Mouse (Mus musculus) fat pad, adult 2 months (tissue): ENCODE measurements around the gene Wbp1l.

Experiments used
- DNase-seq: peaks from one replicate; pipeline ENCODE4 v3.0.0-alpha.2; 2011; ENCODE audit warnings: low read depth, low spot score; ENCODE audit errors: extremely low read depth

Wbp1l gene

GRCm38 (mm10) chr19:46696943-46697342 is 98.1 kb downstream of the Wbp1l start:
- peak; percentile 97 for DNase-seq

- no peak for DNase-seq
Measured at GRCm38 (mm10) chr19:46697840-46698517, 99.1 kb downstream of the Wbp1l start.

DNA sequence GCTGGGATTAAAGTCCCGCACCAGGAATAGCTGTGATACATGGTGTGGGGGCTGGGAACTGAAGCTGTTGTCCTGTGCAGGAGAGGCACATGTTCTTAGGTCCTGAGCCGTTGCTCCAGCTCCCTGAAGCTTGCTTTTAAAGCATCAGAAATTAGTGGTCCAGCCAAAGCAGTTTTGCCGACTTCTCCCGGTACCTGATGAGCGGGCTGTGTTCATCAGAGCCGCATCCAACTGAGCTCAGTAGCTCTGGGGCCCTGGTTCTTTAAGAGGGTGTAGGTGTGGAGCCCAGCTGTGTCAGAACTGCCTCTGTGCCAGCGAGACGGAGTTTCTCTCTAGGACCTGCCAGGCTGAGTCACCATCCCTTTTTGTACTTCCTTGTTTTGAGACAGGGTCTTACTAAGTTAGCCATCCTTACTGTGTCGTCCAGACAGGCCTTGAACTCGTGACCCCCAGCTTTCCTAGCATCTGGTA is 100.2 kb downstream of the Wbp1l start:
- DNase-seq: no peak

GRCm38 (mm10) chr19:46701156-46701555 is 102.3 kb downstream of the Wbp1l start:
- DNase-seq: no peak

- no peak for DNase-seq
Measured at GRCm38 (mm10) chr19:46705779-46706495, 107.1 kb downstream of the Wbp1l start.

GRCm38 (mm10) chr19:46706540-46707295 is 107.8 kb downstream of the Wbp1l start:
- DNase-seq: no peak
